Mouse (Mus musculus): ENCODE data around the gene Ubald1. TPM values are rescaled to one million over a fixed set of nuclear protein-coding genes. Genes with fewer than 3 reads are reported as not detected.
A peak's percentile ranks its signal among the peaks of the same experiment; 100 is the strongest.

The Ubald1 gene
- polyA plus RNA-seq, 1 experiment from 2014 or later: 46.1 TPM

DNA sequence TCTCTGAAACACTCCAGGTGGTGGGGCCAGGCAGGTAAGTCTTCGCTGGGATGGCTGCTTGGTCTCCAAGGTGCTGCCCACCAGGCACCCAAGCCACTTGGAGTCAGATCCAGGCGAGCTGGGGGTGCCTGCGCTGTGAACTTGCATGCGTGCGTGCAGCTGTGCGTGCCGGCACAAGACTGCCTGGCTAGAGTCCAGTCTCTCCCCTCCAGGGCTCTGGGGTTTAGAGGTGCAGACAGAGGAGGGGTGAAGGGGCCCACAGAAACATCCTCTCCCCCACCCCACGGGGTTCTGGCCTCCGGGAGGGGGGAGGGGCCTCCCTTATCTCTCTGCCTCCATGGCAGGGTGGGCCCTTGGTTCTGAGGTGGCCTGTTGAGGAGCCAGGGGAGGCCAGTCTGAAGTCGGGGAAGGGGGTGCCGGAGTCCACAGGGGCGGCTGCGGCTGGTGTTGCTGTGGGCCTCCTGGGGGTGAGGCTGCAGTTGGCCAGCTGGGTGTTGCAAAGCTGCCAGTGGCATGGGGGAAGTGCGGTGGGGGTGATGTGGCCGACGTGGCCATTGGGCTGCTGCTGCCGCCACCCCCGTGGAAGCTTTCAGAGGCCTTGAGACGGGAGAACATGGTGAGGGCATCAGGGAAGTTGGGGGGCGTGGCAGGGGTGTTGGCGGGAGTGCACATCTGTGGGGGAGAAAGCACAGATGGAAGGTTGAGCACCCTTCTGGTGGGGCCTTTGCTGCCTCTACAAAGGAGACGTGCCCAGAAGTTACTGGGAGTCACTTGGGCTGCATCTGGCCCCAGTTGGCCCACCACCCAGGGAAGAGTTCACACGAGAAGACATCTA, 4.7 kb downstream of the Ubald1 start:
- ATAC-seq (ENCODE audit: insufficient number of reproducible peaks, insufficient read depth, low FRiP score, low read depth): no peak
- H3K4me3 ChIP-seq (ENCODE audit: low read depth, low read length): no peak overlapping the region
- H3K27ac ChIP-seq (ENCODE audit: low read length): no peak overlapping the region
- no peak overlapping the region for H3K4me2 ChIP-seq (replicated peaks; ENCODE audit: low read depth, low read length)
- H3K36me3 ChIP-seq (ENCODE audit: control insufficient read depth, insufficient read depth, low read length): peaks cover 22% of the 10 kb centered on the region
- H3K4me1 ChIP-seq (ENCODE audit: control insufficient read depth, insufficient read depth, low read length): peaks cover 25% of the 10 kb centered on the region
- 81% methylated on average over 23 of the region's 23 CpGs for WGBS
- H3K9ac ChIP-seq (replicated peaks; ENCODE audit: low read depth, low read length): no peak overlapping the region
- no peaks in the 10 kb centered on the region for H3K9me3 ChIP-seq (ENCODE audit: control insufficient read depth, low read depth, low read length)
- no peaks in the 10 kb centered on the region for H3K27me3 ChIP-seq (ENCODE audit: control insufficient read depth, insufficient read depth, low read length)

DNA sequence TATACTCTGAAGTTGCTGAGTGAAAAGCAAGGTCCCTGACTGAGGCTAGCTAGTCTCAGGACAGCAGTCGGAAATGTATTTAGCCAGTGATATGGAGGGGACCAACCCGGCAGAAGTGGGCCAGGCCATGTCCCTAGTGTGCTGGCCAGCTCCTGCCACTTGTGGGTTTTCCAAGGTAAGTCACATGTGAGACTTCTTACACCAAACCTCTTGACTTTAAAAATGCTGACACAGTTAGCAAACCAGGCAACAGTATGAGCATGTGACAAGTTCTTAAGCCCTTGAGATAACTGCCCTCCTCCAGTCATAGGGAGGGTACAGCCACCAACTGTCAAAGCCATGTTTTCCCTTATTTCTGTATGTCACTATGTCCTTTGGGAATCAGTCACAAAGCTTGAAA, 8.2 kb downstream of the Ubald1 start:
- Histone ChIP-seq H3K9me3 (ENCODE audit: control insufficient read depth, low read depth, low read length) (no peaks in the 10 kb centered on the region), H3K4me1 (ENCODE audit: control insufficient read depth, insufficient read depth, low read length) (peaks cover 10% of the 10 kb centered on the region; the same call in 1 of the 2 replicates), H3K27ac (ENCODE audit: low read length) (no peak overlapping the region), H3K4me2 (replicated peaks; ENCODE audit: low read depth, low read length) (no peak overlapping the region), H3K4me3 (ENCODE audit: low read depth, low read length) (no peak overlapping the region), H3K9ac (replicated peaks; ENCODE audit: low read depth, low read length) (no peak overlapping the region), H3K27me3 (ENCODE audit: control insufficient read depth, insufficient read depth, low read length) (no peaks in the 10 kb centered on the region), H3K36me3 (ENCODE audit: control insufficient read depth, insufficient read depth, low read length) (peaks cover 35% of the 10 kb centered on the region)
- no peak for ATAC-seq (ENCODE audit: insufficient number of reproducible peaks, insufficient read depth, low FRiP score, low read depth)
- 80% methylated on average over 2 of the region's 2 CpGs for WGBS

DNA sequence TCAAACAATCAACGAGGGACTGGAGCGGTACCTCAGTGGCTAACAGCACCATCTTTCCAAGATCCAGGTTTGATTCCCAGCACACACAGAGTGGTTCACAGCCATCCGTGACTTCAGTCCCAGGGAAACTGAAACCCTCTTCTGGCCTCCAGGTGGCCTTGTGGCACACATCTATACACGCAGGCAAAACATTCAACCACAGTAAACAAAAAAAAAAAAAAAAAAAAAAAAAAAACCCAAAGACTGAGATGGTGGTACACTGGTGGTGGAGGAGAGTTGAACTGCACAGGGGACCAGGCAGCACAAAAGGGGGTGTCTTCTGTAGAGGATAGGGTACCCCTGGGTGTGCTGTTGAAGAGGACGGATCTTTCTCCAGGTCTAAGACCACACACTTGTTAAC, 9.6 kb downstream of the Ubald1 start:
- no peaks in the 10 kb centered on the region for H3K27me3 ChIP-seq (ENCODE audit: control insufficient read depth, insufficient read depth, low read length)
- no peak overlapping the region for H3K27ac ChIP-seq (ENCODE audit: low read length)
- no peak for ATAC-seq (ENCODE audit: insufficient number of reproducible peaks, insufficient read depth, low FRiP score, low read depth)
- 87% methylated on average over 5 of the region's 5 CpGs for WGBS
- H3K36me3 ChIP-seq (ENCODE audit: control insufficient read depth, insufficient read depth, low read length): peaks cover 25% of the 10 kb centered on the region; the same call in 1 of the 2 replicates
- H3K9me3 ChIP-seq (ENCODE audit: control insufficient read depth, low read depth, low read length): no peaks in the 10 kb centered on the region
- H3K9ac ChIP-seq (replicated peaks; ENCODE audit: low read depth, low read length): no peak overlapping the region
- H3K4me2 ChIP-seq (replicated peaks; ENCODE audit: low read depth, low read length): no peak overlapping the region
- H3K4me1 ChIP-seq (ENCODE audit: control insufficient read depth, insufficient read depth, low read length): no peaks in the 10 kb centered on the region
- no peak overlapping the region for H3K4me3 ChIP-seq (ENCODE audit: low read depth, low read length)

DNA sequence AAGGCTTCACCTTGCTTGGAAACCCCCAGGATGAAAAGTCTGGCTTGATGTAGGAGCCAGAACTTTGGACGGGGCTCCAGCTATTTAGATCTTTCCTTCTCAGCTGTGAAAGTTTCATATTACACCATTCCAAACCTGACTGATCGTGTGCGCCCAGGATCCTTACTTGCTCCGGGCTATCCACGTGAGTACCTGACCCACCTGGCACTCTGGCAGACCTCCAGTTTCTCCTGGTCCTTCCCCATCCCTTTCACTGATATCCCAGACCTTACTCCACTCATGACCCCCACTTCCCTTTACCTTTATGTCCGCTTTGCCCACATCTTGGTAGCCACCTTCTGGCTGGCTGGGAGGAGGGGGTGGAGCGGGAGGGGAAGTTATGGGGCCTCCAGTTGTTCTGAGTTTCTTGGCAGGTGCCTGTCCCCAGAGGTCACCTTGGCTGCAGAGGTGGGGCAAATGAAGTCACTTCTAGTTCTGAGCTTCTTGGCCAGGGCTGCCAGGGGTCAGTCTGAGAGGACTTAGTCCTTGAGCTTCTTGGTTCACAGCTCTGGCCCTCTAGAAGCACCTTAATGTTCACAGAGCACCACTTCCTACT, 13.9 kb downstream of the Ubald1 start:
- ATAC-seq (ENCODE audit: insufficient number of reproducible peaks, insufficient read depth, low FRiP score, low read depth): no peak
- no peaks in the 10 kb centered on the region for H3K4me1 ChIP-seq (ENCODE audit: control insufficient read depth, insufficient read depth, low read length)
- 57% methylated on average over 7 of the region's 7 CpGs for WGBS
- no peaks in the 10 kb centered on the region for H3K9me3 ChIP-seq (ENCODE audit: control insufficient read depth, low read depth, low read length)
- H3K9ac ChIP-seq (replicated peaks; ENCODE audit: low read depth, low read length): no peak overlapping the region
- H3K27me3 ChIP-seq (ENCODE audit: control insufficient read depth, insufficient read depth, low read length): no peaks in the 10 kb centered on the region
- H3K36me3 ChIP-seq (ENCODE audit: control insufficient read depth, insufficient read depth, low read length): peaks cover 14% of the 10 kb centered on the region; the same call in 1 of the 2 replicates
- no peak overlapping the region for H3K4me3 ChIP-seq (ENCODE audit: low read depth, low read length)
- no peak overlapping the region for H3K27ac ChIP-seq (ENCODE audit: low read length)
- no peak overlapping the region for H3K4me2 ChIP-seq (replicated peaks; ENCODE audit: low read depth, low read length)

DNA sequence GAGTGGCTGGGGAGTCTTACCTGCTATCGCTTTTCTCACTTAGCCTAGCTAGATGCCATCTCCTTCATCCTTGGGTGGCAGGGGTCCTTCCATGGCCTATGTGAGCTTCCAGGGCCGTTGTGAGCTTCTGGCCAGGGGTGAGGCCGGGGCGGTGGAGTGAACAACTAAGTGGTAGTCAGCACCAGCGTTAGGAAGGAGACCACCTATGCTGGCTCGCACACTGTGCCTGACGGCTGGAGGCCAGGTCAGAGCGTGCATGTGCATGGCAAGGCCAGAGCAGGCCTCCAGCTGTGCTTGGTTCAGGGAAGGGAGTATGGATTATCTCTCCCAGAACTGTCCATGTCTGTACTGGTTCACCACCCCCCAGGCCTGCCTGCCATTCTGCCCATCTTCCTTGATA, 16.4 kb downstream of the Ubald1 start:
- ATAC-seq (ENCODE audit: insufficient number of reproducible peaks, insufficient read depth, low FRiP score, low read depth): no peak
- no peak overlapping the region for H3K4me3 ChIP-seq (ENCODE audit: low read depth, low read length)
- no peak overlapping the region for H3K27ac ChIP-seq (ENCODE audit: low read length)
- no peaks in the 10 kb centered on the region for H3K27me3 ChIP-seq (ENCODE audit: control insufficient read depth, insufficient read depth, low read length)
- H3K4me2 ChIP-seq (replicated peaks; ENCODE audit: low read depth, low read length): no peak overlapping the region
- H3K9ac ChIP-seq (replicated peaks; ENCODE audit: low read depth, low read length): 0 out of 2 replicates have a peak overlapping the region, but pooled peaks have one; percentile 10
- no peaks in the 10 kb centered on the region for H3K36me3 ChIP-seq (ENCODE audit: control insufficient read depth, insufficient read depth, low read length)
- 84% methylated on average over 8 of the region's 8 CpGs for whole genome bisulfite sequencing
- H3K9me3 ChIP-seq (ENCODE audit: control insufficient read depth, low read depth, low read length): no peaks in the 10 kb centered on the region
- peaks cover 2% of the 10 kb centered on the region; the same call in 1 of the 2 replicates for H3K4me1 ChIP-seq (ENCODE audit: control insufficient read depth, insufficient read depth, low read length)

DNA sequence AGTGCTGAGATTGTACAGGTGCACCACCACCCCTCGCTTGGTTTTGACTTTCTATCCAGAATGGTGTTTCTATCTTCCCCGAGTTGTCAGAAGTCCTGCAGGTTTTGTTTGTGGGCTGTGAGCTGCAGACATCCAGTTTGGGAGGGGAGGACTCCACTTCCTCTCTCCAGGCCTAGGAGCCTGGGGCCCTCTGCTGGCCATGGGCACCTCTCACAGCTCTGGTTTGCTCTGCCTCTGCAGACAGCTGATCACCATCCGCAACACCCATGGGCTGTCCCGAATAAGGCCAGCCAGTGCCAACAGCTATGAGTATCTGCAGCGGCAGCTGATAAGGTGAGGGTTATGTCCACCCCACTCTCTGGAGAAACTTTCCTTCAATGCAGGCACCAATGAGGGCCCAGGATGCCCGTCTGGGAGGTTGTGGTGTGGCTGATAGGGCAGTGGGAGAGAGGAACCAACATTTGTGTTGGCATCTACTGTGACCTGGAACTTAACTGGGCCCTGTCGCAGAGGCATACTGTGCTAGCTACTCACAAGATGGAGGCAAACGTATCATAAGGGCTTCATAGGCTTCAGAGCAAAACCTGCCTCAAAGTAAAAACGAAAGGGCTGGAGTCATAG, 17.1 kb downstream of the Ubald1 start:
- Histone ChIP-seq H3K36me3 (ENCODE audit: control insufficient read depth, insufficient read depth, low read length) (no peaks in the 10 kb centered on the region), H3K4me1 (ENCODE audit: control insufficient read depth, insufficient read depth, low read length) (peaks cover 2% of the 10 kb centered on the region; the same call in 1 of the 2 replicates), H3K9me3 (ENCODE audit: control insufficient read depth, low read depth, low read length) (no peaks in the 10 kb centered on the region), H3K4me2 (replicated peaks; ENCODE audit: low read depth, low read length) (no peak overlapping the region), H3K4me3 (ENCODE audit: low read depth, low read length) (no peak overlapping the region), H3K9ac (replicated peaks; ENCODE audit: low read depth, low read length) (0 out of 2 replicates have a peak overlapping the region, but pooled peaks have one; percentile 10), H3K27ac (ENCODE audit: low read length) (no peak overlapping the region), H3K27me3 (ENCODE audit: control insufficient read depth, insufficient read depth, low read length) (no peaks in the 10 kb centered on the region)
- WGBS: 45% methylated on average over 9 of the region's 9 CpGs
- peak; percentile 80 for ATAC-seq (ENCODE audit: insufficient number of reproducible peaks, insufficient read depth, low FRiP score, low read depth)

DNA sequence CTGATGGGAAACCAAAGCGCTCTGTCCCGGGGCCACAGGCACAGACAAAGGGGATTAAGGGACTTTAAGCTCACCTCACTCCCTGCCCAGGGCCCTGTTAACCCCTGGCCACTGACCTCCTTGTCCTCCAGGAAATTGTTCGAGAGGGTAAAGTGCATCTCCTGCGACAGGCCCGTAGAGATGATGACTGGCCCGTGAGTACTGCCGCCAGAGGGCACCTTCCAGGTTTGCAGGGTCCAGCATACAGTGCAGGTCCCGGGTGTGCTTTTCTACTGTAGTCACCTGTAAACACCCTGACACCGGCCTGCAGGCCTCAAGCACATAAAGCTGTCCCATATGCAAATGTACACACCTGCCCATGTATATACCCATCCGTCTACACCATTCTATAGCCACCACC, 18.7 kb downstream of the Ubald1 start:
- Histone ChIP-seq H3K9me3 (ENCODE audit: control insufficient read depth, low read depth, low read length) (no peaks in the 10 kb centered on the region), H3K36me3 (ENCODE audit: control insufficient read depth, insufficient read depth, low read length) (no peaks in the 10 kb centered on the region), H3K27me3 (ENCODE audit: control insufficient read depth, insufficient read depth, low read length) (no peaks in the 10 kb centered on the region), H3K4me3 (ENCODE audit: low read depth, low read length) (no peak overlapping the region), H3K9ac (replicated peaks; ENCODE audit: low read depth, low read length) (no peak overlapping the region), H3K4me2 (replicated peaks; ENCODE audit: low read depth, low read length) (no peak overlapping the region), H3K27ac (ENCODE audit: low read length) (no peak overlapping the region), H3K4me1 (ENCODE audit: control insufficient read depth, insufficient read depth, low read length) (peaks cover 2% of the 10 kb centered on the region; the same call in 1 of the 2 replicates)
- no peak for ATAC-seq (ENCODE audit: insufficient number of reproducible peaks, insufficient read depth, low FRiP score, low read depth)
- 40% methylated on average over 10 of the region's 10 CpGs for WGBS

DNA sequence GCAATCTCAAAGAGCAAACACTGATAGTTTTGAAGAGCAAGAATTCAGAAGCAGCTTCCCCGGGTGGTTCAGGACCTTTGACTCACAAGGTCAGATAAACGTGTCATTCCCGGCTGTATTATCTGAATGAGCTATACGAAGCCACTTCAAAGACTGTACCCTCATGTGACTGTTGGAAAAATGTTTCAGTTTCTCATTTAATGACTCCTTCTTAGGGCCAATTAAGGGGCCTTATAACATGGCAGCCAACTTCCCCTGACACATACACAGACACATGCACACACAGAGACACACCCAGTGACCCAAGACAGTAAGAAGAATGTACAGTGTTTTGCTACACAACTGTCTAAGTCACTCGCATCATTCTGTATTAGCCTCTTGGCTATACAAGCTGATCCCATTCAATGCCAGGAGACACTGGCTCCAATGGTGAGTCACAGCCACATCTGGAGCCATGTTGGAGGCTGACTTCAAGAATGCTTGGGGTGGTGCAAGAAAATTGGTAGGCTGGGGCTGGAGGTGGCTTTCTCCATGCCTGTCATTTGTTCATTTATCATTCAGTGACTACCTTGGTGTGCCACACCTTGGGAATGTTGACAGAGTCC, 25.0 kb downstream of the Ubald1 start:
- no peak overlapping the region for H3K27ac ChIP-seq (ENCODE audit: low read length)
- no peaks in the 10 kb centered on the region for H3K36me3 ChIP-seq (ENCODE audit: control insufficient read depth, insufficient read depth, low read length)
- H3K4me3 ChIP-seq (ENCODE audit: low read depth, low read length): no peak overlapping the region
- peaks cover 7% of the 10 kb centered on the region; the same call in 1 of the 2 replicates for H3K4me1 ChIP-seq (ENCODE audit: control insufficient read depth, insufficient read depth, low read length)
- no peak overlapping the region for H3K9ac ChIP-seq (replicated peaks; ENCODE audit: low read depth, low read length)
- H3K4me2 ChIP-seq (replicated peaks; ENCODE audit: low read depth, low read length): no peak overlapping the region
- 0 out of 2 replicates have a peak, but pooled peaks have one; percentile 10 for ATAC-seq (ENCODE audit: insufficient number of reproducible peaks, insufficient read depth, low FRiP score, low read depth)
- no peaks in the 10 kb centered on the region for H3K27me3 ChIP-seq (ENCODE audit: control insufficient read depth, insufficient read depth, low read length)
- 29% methylated on average over 5 of the region's 5 CpGs for WGBS
- no peaks in the 10 kb centered on the region for H3K9me3 ChIP-seq (ENCODE audit: control insufficient read depth, low read depth, low read length)
